Mouse (Mus musculus) heart, embryonic 12.5 days (tissue): ENCODE results near the gene Manbal. TPM values are rescaled to one million over a fixed set of nuclear protein-coding genes. Genes with fewer than 3 reads are reported as not detected.
A peak's percentile ranks its signal among the peaks of the same experiment; 100 is the strongest.

ENCODE experiments used
- ATAC-seq: fragments of 200-750 bp; cut with Nextera tagmentation; 2 replicates; pipeline ENCODE4 v1.8.0; 2017; ENCODE audit warnings: moderate TSS enrichment, moderate library complexity; ENCODE audit not compliant: insufficient number of reproducible peaks, low FRiP score
- H3K27ac ChIP-seq: fragments of 300-500 bp; sonication (generic); 2 replicates; pipeline ENCODE4 v1.5.1; 2016; ENCODE audit warnings: mild to moderate bottlenecking, moderate library complexity; ENCODE audit not compliant: poor library complexity, severe bottlenecking
- H3K27me3 ChIP-seq: fragments of 300-500 bp; sonication (generic); replicated peaks from 2 replicates; pipeline ENCODE4 v1.6.1; 2016; ENCODE audit warnings: mild to moderate bottlenecking, moderate library complexity
- H3K36me3 ChIP-seq: fragments of 300-500 bp; sonication (generic); 2 replicates; pipeline ENCODE4 v1.6.1; 2016; ENCODE audit warnings: mild to moderate bottlenecking, moderate library complexity
- H3K4me1 ChIP-seq: fragments of 300-500 bp; sonication (generic); replicated peaks from 2 replicates; pipeline ENCODE4 v1.6.1; 2016; ENCODE audit warnings: mild to moderate bottlenecking
- H3K4me2 ChIP-seq: fragments of 300-500 bp; sonication (generic); 2 replicates; pipeline ENCODE4 v1.6.1; 2016; ENCODE audit warnings: mild to moderate bottlenecking, moderate library complexity
- H3K4me3 ChIP-seq: fragments of 300-500 bp; sonication (generic); 2 replicates; pipeline ENCODE4 v1.5.1; 2016; ENCODE audit warnings: mild to moderate bottlenecking
- H3K9ac ChIP-seq: fragments of 300-500 bp; sonication (generic); 2 replicates; pipeline ENCODE4 v1.6.1; 2016; ENCODE audit warnings: mild to moderate bottlenecking, moderate library complexity
- H3K9me3 ChIP-seq: fragments of 300-500 bp; sonication (generic); replicated peaks from 2 replicates; pipeline ENCODE4 v1.6.1; 2016; ENCODE audit warnings: mild to moderate bottlenecking, moderate library complexity
- WGBS: fragments of 180-500 bp; shearing (Covaris S2); methylation state at CpG from one replicate; pipeline ENCODE4 v1.1.7; 2016; 5-methylcytosine and 5-hydroxymethylcytosine counted together
- polyA plus RNA-seq: library from polyadenylated mRNA; unstranded; fragments of >200 nt; fragmentation: Nextera tagmentation; extraction: Ambion mirVana; gene quantifications from 2 replicates; pipeline ENCODE4 v1.2.1, GENCODE M21; 2016

Manbal gene
- polyA plus RNA-seq, result 53.5 and 56.4 TPM in 2 replicates

GRCm38 (mm10) chr2:157367184-157367893 lies at the start of gene Manbal:
Gene Manbal (plus strand): TSS chr2:157367594.
- H3K4me1 ChIP-seq, result peaks cover 23% of the 10 kb centered on the region
- WGBS, result 4% methylated on average over 42 of the region's 42 CpGs
- H3K4me2 ChIP-seq, result peak within 1 kb of the TSS; percentile 92
- H3K9ac ChIP-seq, result peak within 1 kb of the TSS; percentile 99
- H3K27me3 ChIP-seq, result no peaks in the 10 kb centered on the region
- H3K36me3 ChIP-seq, result peaks cover 6% of the 10 kb centered on the region; the same call in 1 of the 2 replicates
- H3K9me3 ChIP-seq, result no peaks in the 10 kb centered on the region
- ATAC-seq, result peak; percentile 88
- peak within 1 kb of the TSS; percentile 91 for H3K4me3 ChIP-seq
- peak within 1 kb of the TSS; percentile 85 for H3K27ac ChIP-seq

GRCm38 (mm10) chr2:157320135-157320534 lies 47.3 kb upstream of the Manbal start:
- Histone ChIP-seq H3K4me1 (no peaks in the 10 kb centered on the region), H3K4me3 (no peak overlapping the region), H3K27me3 (no peaks in the 10 kb centered on the region), H3K9ac (no peak overlapping the region), H3K9me3 (no peaks in the 10 kb centered on the region), H3K4me2 (no peak overlapping the region), H3K27ac (no peak overlapping the region), H3K36me3 (peaks cover 91% of the 10 kb centered on the region)
- WGBS, result 93% methylated on average over 8 of the region's 8 CpGs
- no peak for ATAC-seq

- Histone ChIP-seq H3K9ac (no peak overlapping the region), H3K27me3 (no peaks in the 10 kb centered on the region), H3K36me3 (peaks cover 91% of the 10 kb centered on the region), H3K4me2 (no peak overlapping the region), H3K9me3 (no peaks in the 10 kb centered on the region), H3K27ac (no peak overlapping the region), H3K4me1 (no peaks in the 10 kb centered on the region), H3K4me3 (no peak overlapping the region)
- ATAC-seq, result no peak
- 79% methylated on average over 5 of the region's 5 CpGs for WGBS
Measured at GRCm38 (mm10) chr2:157320886-157321285, 46.5 kb upstream of the Manbal start.

GRCm38 (mm10) chr2:157322029-157322766 lies 45.2 kb upstream of the Manbal start:
- Histone ChIP-seq H3K9me3 (no peaks in the 10 kb centered on the region), H3K27me3 (no peaks in the 10 kb centered on the region), H3K4me3 (no peak overlapping the region), H3K36me3 (peaks cover 91% of the 10 kb centered on the region), H3K27ac (no peak overlapping the region), H3K9ac (no peak overlapping the region), H3K4me1 (no peaks in the 10 kb centered on the region), H3K4me2 (no peak overlapping the region)
- no peak for ATAC-seq
- 91% methylated on average over 5 of the region's 5 CpGs for WGBS

- Histone ChIP-seq H3K4me1 (peaks cover 9% of the 10 kb centered on the region; the same call in 1 of the 2 replicates), H3K9ac (no peak overlapping the region), H3K4me2 (no peak overlapping the region), H3K9me3 (no peaks in the 10 kb centered on the region), H3K36me3 (peaks cover 86% of the 10 kb centered on the region), H3K27me3 (no peaks in the 10 kb centered on the region), H3K4me3 (no peak overlapping the region), H3K27ac (no peak overlapping the region)
- ATAC-seq, result no peak
- 80% methylated on average over 2 of the region's 2 CpGs for WGBS
Measured at GRCm38 (mm10) chr2:157325238-157325637, 42.2 kb upstream of the Manbal start.

GRCm38 (mm10) chr2:157328106-157328505 lies 39.3 kb upstream of the Manbal start:
- no peak for ATAC-seq
- no peak overlapping the region for H3K9ac ChIP-seq
- peaks cover 57% of the 10 kb centered on the region for H3K36me3 ChIP-seq
- no peak overlapping the region for H3K4me3 ChIP-seq
- H3K27me3 ChIP-seq, result no peaks in the 10 kb centered on the region
- H3K4me1 ChIP-seq, result peaks cover 13% of the 10 kb centered on the region; the same call in 1 of the 2 replicates
- WGBS, result 48% methylated on average over 5 of the region's 5 CpGs
- H3K27ac ChIP-seq, result no peak overlapping the region
- H3K4me2 ChIP-seq, result no peak overlapping the region
- H3K9me3 ChIP-seq, result no peaks in the 10 kb centered on the region

- Histone ChIP-seq H3K9ac (0 out of 2 replicates have a peak overlapping the region, but pooled peaks have one; percentile 27), H3K4me1 (peaks cover 13% of the 10 kb centered on the region; the same call in 1 of the 2 replicates), H3K4me2 (no peak overlapping the region), H3K9me3 (no peaks in the 10 kb centered on the region), H3K4me3 (no peak overlapping the region), H3K27ac (no peak overlapping the region), H3K27me3 (no peaks in the 10 kb centered on the region), H3K36me3 (peaks cover 53% of the 10 kb centered on the region)
- no peak for ATAC-seq
- WGBS, result 36% methylated on average over 11 of the region's 11 CpGs
Measured at GRCm38 (mm10) chr2:157328570-157328969, 38.8 kb upstream of the Manbal start.

DNA sequence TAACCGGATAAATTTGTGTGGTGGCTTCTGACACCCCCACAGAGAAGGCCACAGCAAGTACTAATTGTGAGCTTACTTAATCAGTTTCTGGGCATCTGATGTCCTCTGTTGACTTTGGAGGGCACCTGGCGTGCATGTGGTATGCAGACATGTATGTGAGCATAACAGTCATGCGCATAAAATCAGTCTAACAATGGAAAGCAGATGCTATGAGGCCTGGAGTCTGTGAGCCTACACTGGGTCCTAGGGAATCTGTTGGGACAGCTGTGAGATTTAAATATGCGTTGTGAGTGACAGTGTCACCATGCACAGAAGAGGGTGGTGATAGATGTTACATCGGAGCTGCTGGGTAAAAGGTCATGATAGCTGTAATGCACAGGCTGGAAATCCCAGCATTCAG lies 35.3 kb upstream of the Manbal start:
- no peak for ATAC-seq
- Histone ChIP-seq H3K27ac (no peak overlapping the region), H3K9me3 (no peaks in the 10 kb centered on the region), H3K4me2 (no peak overlapping the region), H3K27me3 (no peaks in the 10 kb centered on the region), H3K9ac (no peak overlapping the region), H3K4me3 (no peak overlapping the region), H3K36me3 (peaks cover 20% of the 10 kb centered on the region), H3K4me1 (peaks cover 19% of the 10 kb centered on the region)
- WGBS, result 65% methylated on average over 5 of the region's 5 CpGs

DNA sequence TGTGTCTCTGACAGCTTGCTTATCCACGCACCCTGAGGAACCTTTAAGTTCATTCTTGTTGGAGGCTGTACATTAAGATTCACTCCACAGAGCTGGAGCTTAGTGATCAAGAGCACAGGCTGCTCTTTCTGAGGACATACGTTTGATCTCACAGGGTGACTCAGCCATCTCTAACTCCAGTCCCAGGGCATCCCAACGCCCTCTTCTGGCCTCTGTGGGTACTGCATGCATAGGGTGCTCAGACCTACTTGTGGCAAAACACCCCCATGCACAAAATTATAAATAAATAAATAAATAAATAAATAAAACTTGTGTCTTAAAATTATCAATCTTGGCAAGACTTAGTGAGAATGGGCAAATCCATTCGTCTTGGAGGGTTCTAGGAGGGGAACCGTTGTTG lies 28.7 kb upstream of the Manbal start:
- Histone ChIP-seq H3K9ac (no peak overlapping the region), H3K27ac (no peak overlapping the region), H3K4me3 (no peak overlapping the region), H3K9me3 (no peaks in the 10 kb centered on the region), H3K27me3 (no peaks in the 10 kb centered on the region), H3K4me1 (peaks cover 12% of the 10 kb centered on the region), H3K4me2 (no peak overlapping the region), H3K36me3 (no peaks in the 10 kb centered on the region)
- 40% methylated on average over 5 of the region's 5 CpGs for WGBS
- ATAC-seq, result no peak

DNA sequence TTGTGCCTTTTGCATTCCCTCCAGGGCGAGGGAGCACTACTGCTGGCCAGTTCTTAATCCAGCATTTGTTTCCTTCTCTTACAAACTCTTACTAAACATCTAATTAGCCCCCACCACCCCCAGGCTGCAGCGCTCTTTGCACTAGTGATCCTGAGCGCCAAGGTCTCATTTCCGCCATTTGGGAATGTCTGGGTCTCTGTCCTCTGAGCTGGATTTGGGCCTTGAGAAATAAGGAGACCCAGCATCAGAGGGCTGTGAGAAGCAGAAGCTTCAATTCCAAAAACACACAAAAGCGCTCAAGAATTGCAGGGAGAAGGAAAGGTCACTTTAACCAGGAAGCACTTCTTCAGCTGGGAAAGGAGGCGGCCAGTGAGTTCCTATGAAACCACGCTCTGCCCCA lies 27.9 kb upstream of the Manbal start:
- no peak overlapping the region for H3K4me3 ChIP-seq
- 74% methylated on average over 7 of the region's 7 CpGs for WGBS
- H3K27ac ChIP-seq, result no peak overlapping the region
- H3K9me3 ChIP-seq, result no peaks in the 10 kb centered on the region
- H3K9ac ChIP-seq, result no peak overlapping the region
- peaks cover 12% of the 10 kb centered on the region for H3K4me1 ChIP-seq
- no peaks in the 10 kb centered on the region for H3K36me3 ChIP-seq
- no peaks in the 10 kb centered on the region for H3K27me3 ChIP-seq
- ATAC-seq, result no peak
- H3K4me2 ChIP-seq, result no peak overlapping the region

DNA sequence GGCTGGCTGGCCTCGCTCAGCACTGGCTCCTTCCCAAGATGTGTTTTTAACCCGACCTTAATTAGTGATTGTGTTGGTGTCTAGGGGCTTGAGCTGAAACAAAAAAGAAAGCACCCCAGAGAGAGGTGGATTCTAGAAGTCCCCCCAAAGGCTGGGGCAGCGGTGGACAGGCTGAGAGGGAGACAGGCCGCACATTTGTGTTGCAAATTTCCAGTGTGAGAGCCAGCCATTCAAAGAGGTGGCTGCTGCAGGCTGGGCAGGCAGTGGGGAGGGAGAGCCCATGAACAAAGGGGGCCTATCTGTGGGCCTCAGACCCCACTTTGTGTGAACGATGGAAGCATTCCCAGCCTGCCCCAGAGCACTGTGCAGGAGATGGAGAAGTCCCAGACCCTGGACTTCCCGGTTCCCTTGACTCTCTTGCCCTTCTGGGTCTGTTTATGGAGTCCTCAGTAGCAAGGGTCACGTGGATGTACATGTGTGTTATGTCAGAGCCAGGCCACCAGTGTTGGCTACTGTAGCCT lies 27.1 kb upstream of the Manbal start:
- peaks cover 12% of the 10 kb centered on the region for H3K4me1 ChIP-seq
- H3K27ac ChIP-seq, result no peak overlapping the region
- WGBS, result 37% methylated on average over 7 of the region's 7 CpGs
- H3K27me3 ChIP-seq, result no peaks in the 10 kb centered on the region
- no peak overlapping the region for H3K9ac ChIP-seq
- ATAC-seq, result no peak
- H3K4me3 ChIP-seq, result no peak overlapping the region
- H3K36me3 ChIP-seq, result no peaks in the 10 kb centered on the region
- no peaks in the 10 kb centered on the region for H3K9me3 ChIP-seq
- no peak overlapping the region for H3K4me2 ChIP-seq
